Mouse (Mus musculus) stomach, postnatal 0 days (tissue): ENCODE measurements at regions not wholly inside any gene's neighbourhood (a gene's known extent, or its start where the extent isn't known, plus 50 kb on each side); places are given as distances from the start of the nearest gene placed in this dataset. TPM values are rescaled to one million over a fixed set of nuclear protein-coding genes. Genes with fewer than 3 reads are reported as not detected.
"Not testable (repeated sequence)": the region's sequence is repeated elsewhere in the genome, so short reads cannot be mapped to it uniquely, and the experiment has no call there.

Experiments
- ATAC-seq: fragments of 200-750 bp; cut with Nextera tagmentation; 2 replicates; pipeline ENCODE4 v1.8.0; 2017; ENCODE audit not compliant: low FRiP score, low TSS enrichment
- DNase-seq: peaks from one replicate; pipeline ENCODE4 v3.0.0-alpha.2; 2016; ENCODE audit warnings: low spot score
- H3K27ac ChIP-seq: fragments of 300-500 bp; sonication (generic); replicated peaks from 2 replicates; pipeline ENCODE4 v1.5.1; 2014; ENCODE audit warnings: mild to moderate bottlenecking, control low read depth
- H3K27me3 ChIP-seq: fragments of 300-500 bp; sonication (generic); 2 replicates; pipeline ENCODE4 v1.6.1; 2014; ENCODE audit warnings: low read length; ENCODE audit not compliant: control insufficient read depth, insufficient read depth
- H3K36me3 ChIP-seq: fragments of 300-500 bp; sonication (generic); 2 replicates; pipeline ENCODE4 v1.6.1; 2014; ENCODE audit warnings: low read length, mixed read lengths; ENCODE audit not compliant: control insufficient read depth, insufficient read depth
- H3K4me1 ChIP-seq: fragments of 300-500 bp; sonication (generic); replicated peaks from 2 replicates; pipeline ENCODE4 v1.6.1; 2014; ENCODE audit warnings: antibody characterized with exemption; ENCODE audit not compliant: control insufficient read depth, insufficient read depth
- H3K4me2 ChIP-seq: fragments of 300-500 bp; sonication (generic); replicated peaks from 2 replicates; pipeline ENCODE4 v1.6.1; 2014; ENCODE audit warnings: low read depth, mild to moderate bottlenecking, control low read depth, moderate library complexity
- H3K4me3 ChIP-seq: fragments of 300-500 bp; sonication (generic); 2 replicates; pipeline ENCODE4 v1.5.1; 2014; ENCODE audit warnings: low read depth, low read length, control low read depth
- H3K9ac ChIP-seq: fragments of 300-500 bp; sonication (generic); 2 replicates; pipeline ENCODE4 v1.6.1; 2014; ENCODE audit warnings: mild to moderate bottlenecking, low read length, control low read depth, mixed read lengths
- H3K9me3 ChIP-seq: fragments of 300-500 bp; sonication (generic); 2 replicates; pipeline ENCODE4 v1.6.1; 2016; ENCODE audit warnings: low read length; ENCODE audit not compliant: control insufficient read depth
- CTCF ChIP-seq: IDR thresholded peaks from 2 replicates; pipeline ENCODE4 v1.5.1; 2016; ENCODE audit warnings: antibody characterized with exemption, low read depth, mild to moderate bottlenecking, moderate library complexity
- EP300 ChIP-seq: optimal IDR thresholded peaks from 2 replicates; pipeline ENCODE3; 2016; ENCODE audit warnings: antibody characterized with exemption
- WGBS: fragments of 180-500 bp; shearing (Covaris S2); extraction: QIAGEN DNeasy Blood & Tissue Kit; methylation state at CpG from one replicate; pipeline ENCODE4 v1.1.7; 2014; 5-methylcytosine and 5-hydroxymethylcytosine counted together
- microRNA-seq: library from miRNA; unstranded; fragments of <30 nt; microRNA quantifications from one replicate; pipeline ENCODE4, GENCODE M21; 2016

- Histone ChIP-seq H3K4me3 (no peak overlapping the region), H3K27me3 (no peaks in the 10 kb centered on the region), H3K4me1 (no peaks in the 10 kb centered on the region), H3K36me3 (no peaks in the 10 kb centered on the region), H3K27ac (no peak overlapping the region), H3K9me3 (no peaks in the 10 kb centered on the region), H3K9ac (no peak overlapping the region), H3K4me2 (no peak overlapping the region)
- DNase-seq = no peak
- ATAC-seq = no peak
- TF ChIP-seq EP300 (no peak), CTCF (no peak)
Measured at GRCm38 (mm10) chr9:25833295-25833694, 351.9 kb downstream of the Eepd1 start.

GRCm38 (mm10) chr9:25849914-25850313, 368.6 kb downstream of the Eepd1 start:
- not testable (repeated sequence) for H3K9ac ChIP-seq, H3K27me3 ChIP-seq, ATAC-seq, DNase-seq, H3K4me3 ChIP-seq, H3K27ac ChIP-seq, H3K9me3 ChIP-seq, H3K36me3 ChIP-seq, H3K4me1 ChIP-seq, H3K4me2 ChIP-seq
- WGBS = 83% methylated on average over 2 of the region's 2 CpGs

- WGBS = 63% methylated on average over 3 of the region's 3 CpGs
- not testable (repeated sequence) for H3K36me3 ChIP-seq, H3K27me3 ChIP-seq, H3K4me2 ChIP-seq, DNase-seq, H3K9ac ChIP-seq, H3K4me1 ChIP-seq, H3K27ac ChIP-seq, ATAC-seq, H3K9me3 ChIP-seq, H3K4me3 ChIP-seq
Measured at GRCm38 (mm10) chr9:25850608-25851007, 369.3 kb downstream of the Eepd1 start.

GRCm38 (mm10) chr9:25854545-25854944, 373.2 kb downstream of the Eepd1 start:
- H3K4me1 ChIP-seq = no peaks in the 10 kb centered on the region
- no peak overlapping the region for H3K9ac ChIP-seq
- H3K4me3 ChIP-seq = no peak overlapping the region
- no peaks in the 10 kb centered on the region for H3K9me3 ChIP-seq
- TF ChIP-seq CTCF = no peak
- 50% methylated on average over 1 of the region's 1 CpGs for WGBS
- no peak overlapping the region for H3K27ac ChIP-seq
- no peak for ATAC-seq
- no peaks in the 10 kb centered on the region for H3K36me3 ChIP-seq
- H3K4me2 ChIP-seq = no peak overlapping the region
- no peak for DNase-seq
- H3K27me3 ChIP-seq = no peaks in the 10 kb centered on the region

GRCm38 (mm10) chr9:25870260-25870659, 388.9 kb downstream of the Eepd1 start:
- ATAC-seq (no peak), DNase-seq (no peak)
- no peaks in the 10 kb centered on the region for H3K9me3 ChIP-seq
- no peak overlapping the region for H3K27ac ChIP-seq
- H3K36me3 ChIP-seq = no peaks in the 10 kb centered on the region
- no peak overlapping the region for H3K4me2 ChIP-seq
- H3K4me3 ChIP-seq = no peak overlapping the region
- WGBS = 71% methylated on average over 2 of the region's 2 CpGs
- TF ChIP-seq EP300 (no peak), CTCF (no peak)
- H3K9ac ChIP-seq = no peak overlapping the region
- H3K27me3 ChIP-seq = no peaks in the 10 kb centered on the region
- no peaks in the 10 kb centered on the region for H3K4me1 ChIP-seq

GRCm38 (mm10) chr9:25896333-25896905, 415.1 kb downstream of the Eepd1 start:
- Histone ChIP-seq H3K27ac (no peak overlapping the region), H3K27me3 (no peaks in the 10 kb centered on the region), H3K36me3 (no peaks in the 10 kb centered on the region), H3K4me2 (no peak overlapping the region), H3K9ac (no peak overlapping the region), H3K4me3 (no peak overlapping the region), H3K4me1 (no peaks in the 10 kb centered on the region), H3K9me3 (no peaks in the 10 kb centered on the region)
- TF ChIP-seq EP300 (no peak), CTCF (no peak)
- DNase-seq = no peak
- no peak for ATAC-seq

Small RNAs in the stretch of these regions (microRNA-seq; reads per million reads assigned to microRNA genes)
- gene Gm26190 = not detected
